8 mouse cellular contexts compared by ENCODE assay signal in the genomic region with DNA sequence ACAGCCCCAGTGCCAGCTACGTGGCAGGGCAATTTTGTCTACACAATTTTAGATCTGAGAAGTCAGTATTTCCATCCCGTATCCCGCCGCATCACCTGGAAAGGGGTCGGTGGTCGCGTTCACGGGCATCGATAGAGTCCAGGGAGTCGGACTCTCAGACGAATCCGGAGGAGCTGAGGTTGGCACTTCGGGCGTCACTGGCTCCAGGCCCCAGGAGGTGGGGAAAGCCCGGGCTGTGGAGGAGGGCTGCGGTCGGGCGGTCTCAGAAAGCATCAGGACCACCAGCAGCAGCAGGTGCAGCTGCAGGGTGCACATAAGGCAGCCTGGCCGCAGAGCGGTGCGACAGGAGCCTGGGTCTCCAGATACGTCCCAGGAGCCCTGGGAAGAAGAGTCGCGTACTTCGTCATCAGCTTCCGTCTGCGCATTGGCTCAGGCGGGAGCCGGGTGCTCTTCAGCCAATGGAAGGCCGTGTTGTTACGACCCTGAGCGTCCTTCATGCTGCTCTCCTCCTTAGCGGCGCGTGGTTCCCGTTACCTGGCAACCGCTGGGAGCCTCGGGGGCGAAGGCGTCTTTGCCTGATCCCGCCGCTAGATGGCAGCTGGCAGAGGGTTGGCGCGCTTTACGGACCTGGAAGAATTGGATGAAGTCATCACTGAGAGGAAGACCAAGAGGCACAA. TPM values are rescaled to one million over a fixed set of nuclear protein-coding genes. Genes with fewer than 3 reads are reported as not detected.
DNase-seq lines count a peak whose midpoint lies in the region; ATAC-seq lines count a peak whose summit lies in the region.

A gene (minus strand): TSS at position 404 of the 677 bp plus-strand sequence.
A gene (plus strand): TSS at position 537 of the 677 bp plus-strand sequence.

- under 1% methylated on average over 45 of the region's 45 CpGs for WGBS in lung, embryonic 16.5 days

- H3K4me2 ChIP-seq in lung, embryonic 16.5 days (ENCODE audit: low read depth, low read length): peak within 1 kb of the TSS; percentile 73

- peak; percentile 95 for DNase-seq in MEL-GATA-1-ER (ENCODE audit: extremely low read depth, low read depth)
- peak; percentile 95 for DNase-seq in cerebellum, adult 8-10 months
- peak; percentile 98 for DNase-seq in forelimb bud, embryonic 11.5 days (ENCODE audit: low read depth, low spot score)
- DNase-seq in layer of hippocampus, adult 9-10 months (ENCODE audit: low spot score): peak; percentile 86
- peak; percentile 88 for DNase-seq in ovary, postnatal 10 days (ENCODE audit: low spot score)
- DNase-seq in thymus, postnatal 10 days (ENCODE audit: low spot score in 2 of 2): peak; percentile 91 to 95

- peak; percentile 100 for ATAC-seq in hematopoietic stem cell, adult 5-6 weeks (replicated peaks in 1 of 2; ENCODE audit: insufficient read depth in 1 of 2, low FRiP score in 2 of 2, low TSS enrichment in 1 of 2, low read depth in 1 of 2, poor library complexity in 2 of 2, severe bottlenecking in 2 of 2)
- ATAC-seq in lung, embryonic 16.5 days (ENCODE audit: low read depth): peak; percentile 100

- H3K36me3 ChIP-seq in lung, embryonic 16.5 days (ENCODE audit: control insufficient read depth, insufficient read depth, low read length): peaks cover 9% of the 10 kb centered on the region

- H3K27me3 ChIP-seq in lung, embryonic 16.5 days (ENCODE audit: control insufficient read depth, insufficient read depth, low read depth, low read length): peaks cover 2% of the 10 kb centered on the region; the same call in 1 of the 2 replicates

- H3K4me3 ChIP-seq in lung, embryonic 16.5 days (ENCODE audit: low read length): peak within 1 kb of the TSS; percentile 88

- H3K4me1 ChIP-seq in lung, embryonic 16.5 days (replicated peaks; ENCODE audit: control insufficient read depth, insufficient read depth, low read length): peaks cover 7% of the 10 kb centered on the region

- H3K9ac ChIP-seq in lung, embryonic 16.5 days (ENCODE audit: low read length): peak within 1 kb of the TSS; percentile 84

- no peak within 1 kb of the TSS for H3K27ac ChIP-seq in lung, embryonic 16.5 days (ENCODE audit: low read length)

- H3K9me3 ChIP-seq in lung, embryonic 16.5 days (ENCODE audit: control insufficient read depth, low read length): no peaks in the 10 kb centered on the region

RNA-seq across cellular contexts. Expression of the first gene that starts in this region (rescaled TPM):
- 5.7 and 10.9 TPM in 2 replicates for total RNA-seq in hematopoietic stem cell, adult 5-6 weeks (2017)
- polyA plus RNA-seq in lung, embryonic 16.5 days (2015; fragmentation: Nextera tagmentation; extraction: Ambion mirVana): 11.8 and 12.7 TPM in 2 replicates

RNA-seq across cellular contexts. Expression of the second gene that starts in this region (rescaled TPM):
- 19.2 and 31.2 TPM in 2 replicates for total RNA-seq in hematopoietic stem cell, adult 5-6 weeks (2017)
- polyA plus RNA-seq in lung, embryonic 16.5 days (2015; fragmentation: Nextera tagmentation; extraction: Ambion mirVana): 16.8 and 18.6 TPM in 2 replicates
